Mouse (Mus musculus) thymus, adult 2 months (tissue): ENCODE measurements at regions not wholly inside any gene's neighbourhood (a gene's known extent, or its start where the extent isn't known, plus 50 kb on each side); places are given as distances from the start of the nearest gene placed in this dataset.

ENCODE experiments used
- DNase-seq: peaks from one replicate; pipeline ENCODE4 v3.0.0; 2021
- H3K27ac ChIP-seq: fragments of 200-500 bp; 2 replicates; pipeline ENCODE4 v1.5.1; 2012; ENCODE audit warnings: low read length, control low read depth; ENCODE audit not compliant: control insufficient read depth, insufficient read depth
- H3K27me3 ChIP-seq: fragments of 200-500 bp; 2 replicates; pipeline ENCODE4 v1.6.1; 2012; ENCODE audit warnings: mild to moderate bottlenecking, low read length, moderate library complexity, mixed read lengths; ENCODE audit not compliant: control insufficient read depth, insufficient read depth
- H3K36me3 ChIP-seq: fragments of 200-500 bp; 2 replicates; pipeline ENCODE4 v1.6.1; 2012; ENCODE audit warnings: mild to moderate bottlenecking, low read length, moderate library complexity; ENCODE audit not compliant: control insufficient read depth, insufficient read depth
- H3K4me1 ChIP-seq: fragments of 200-500 bp; replicated peaks from 2 replicates; pipeline ENCODE4 v1.6.1; 2012; ENCODE audit warnings: low read length; ENCODE audit not compliant: control insufficient read depth, insufficient read depth
- H3K4me3 ChIP-seq: fragments of 200-500 bp; 2 replicates; pipeline ENCODE4 v1.5.1; 2012; ENCODE audit warnings: mild to moderate bottlenecking, low read length, control low read depth, moderate library complexity; ENCODE audit not compliant: control insufficient read depth, insufficient read depth
- CTCF ChIP-seq: fragments of 200-500 bp; IDR thresholded peaks from 2 replicates; pipeline ENCODE4 v1.5.1; 2012; ENCODE audit warnings: mild to moderate bottlenecking, control low read depth, low read length, moderate library complexity, borderline replicate concordance; ENCODE audit not compliant: control insufficient read depth, poor library complexity, insufficient read depth; ENCODE audit errors: extremely low read depth
- POLR2A ChIP-seq: fragments of 200-500 bp; IDR thresholded peaks from 2 replicates; pipeline ENCODE4 v1.6.1; 2012; ENCODE audit warnings: mild to moderate bottlenecking, low read length, control low read depth, moderate library complexity; ENCODE audit not compliant: control insufficient read depth, poor library complexity, insufficient read depth; ENCODE audit errors: extremely low read depth
- WGBS: fragments of 180-500 bp; shearing (Covaris S2); methylation state at CpG from one replicate; pipeline ENCODE4 v1.1.7; 2018; 5-methylcytosine and 5-hydroxymethylcytosine counted together

GRCm38 (mm10) chr8:128039341-128040064 is 318.9 kb upstream of the Nrp1 start:
- no peaks in the 10 kb centered on the region for H3K27me3 ChIP-seq
- no peaks in the 10 kb centered on the region for H3K4me1 ChIP-seq
- 21% methylated on average over 6 of the region's 6 CpGs for WGBS
- DNase-seq = no peak
- TF ChIP-seq CTCF = no peak
- TF ChIP-seq POLR2A = no peak
- no peak overlapping the region for H3K27ac ChIP-seq
- no peak overlapping the region for H3K4me3 ChIP-seq
- H3K36me3 ChIP-seq = no peaks in the 10 kb centered on the region

GRCm38 (mm10) chr8:128042877-128043276 is 315.5 kb upstream of the Nrp1 start:
- no peak for DNase-seq
- no peaks in the 10 kb centered on the region for H3K4me1 ChIP-seq
- 95% methylated on average over 2 of the region's 2 CpGs for WGBS
- TF ChIP-seq POLR2A (no peak), CTCF (no peak)
- no peak overlapping the region for H3K4me3 ChIP-seq
- H3K27ac ChIP-seq = no peak overlapping the region
- no peaks in the 10 kb centered on the region for H3K27me3 ChIP-seq
- no peaks in the 10 kb centered on the region for H3K36me3 ChIP-seq

DNA sequence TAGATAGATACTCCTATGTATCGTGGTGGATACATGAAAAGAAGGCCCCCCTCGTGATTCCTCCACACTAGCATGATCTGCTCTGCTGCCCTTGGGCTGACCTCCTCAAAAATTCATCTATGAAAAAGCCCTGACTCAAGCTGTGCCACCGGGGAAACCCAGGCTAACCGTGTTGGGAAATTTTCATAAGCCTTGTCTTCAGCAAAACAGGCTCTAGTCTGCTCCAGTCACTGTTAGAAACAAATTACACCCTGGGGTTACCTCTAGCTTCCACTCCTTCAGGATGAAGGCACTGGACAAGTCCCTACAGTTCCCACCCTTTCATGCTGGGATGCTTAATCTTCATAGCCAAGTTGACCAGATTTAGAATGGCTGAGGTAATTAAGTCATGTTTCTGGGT is 315.0 kb upstream of the Nrp1 start:
- Histone ChIP-seq H3K27ac (no peak overlapping the region), H3K36me3 (no peaks in the 10 kb centered on the region), H3K4me3 (no peak overlapping the region), H3K4me1 (no peaks in the 10 kb centered on the region), H3K27me3 (no peaks in the 10 kb centered on the region)
- DNase-seq = no peak
- no peak for TF ChIP-seq CTCF
- WGBS = 92% methylated on average over 4 of the region's 4 CpGs

GRCm38 (mm10) chr8:128056251-128056650 is 302.2 kb upstream of the Nrp1 start:
- no peaks in the 10 kb centered on the region for H3K36me3 ChIP-seq
- WGBS = 94% methylated on average over 8 of the region's 8 CpGs
- H3K27ac ChIP-seq = no peak overlapping the region
- H3K4me3 ChIP-seq = no peak overlapping the region
- H3K27me3 ChIP-seq = no peaks in the 10 kb centered on the region
- TF ChIP-seq CTCF (no peak), POLR2A (no peak)
- no peak for DNase-seq
- H3K4me1 ChIP-seq = no peaks in the 10 kb centered on the region

- Histone ChIP-seq H3K27me3 (no peaks in the 10 kb centered on the region), H3K4me3 (no peak overlapping the region), H3K36me3 (no peaks in the 10 kb centered on the region), H3K4me1 (no peaks in the 10 kb centered on the region; the same call in 1 of the 2 replicates), H3K27ac (no peak overlapping the region)
- DNase-seq = no peak
- TF ChIP-seq POLR2A (no peak), CTCF (no peak)
- WGBS = 90% methylated on average over 6 of the region's 6 CpGs
Observed at GRCm38 (mm10) chr8:128057845-128058244, 300.6 kb upstream of the Nrp1 start.

DNA sequence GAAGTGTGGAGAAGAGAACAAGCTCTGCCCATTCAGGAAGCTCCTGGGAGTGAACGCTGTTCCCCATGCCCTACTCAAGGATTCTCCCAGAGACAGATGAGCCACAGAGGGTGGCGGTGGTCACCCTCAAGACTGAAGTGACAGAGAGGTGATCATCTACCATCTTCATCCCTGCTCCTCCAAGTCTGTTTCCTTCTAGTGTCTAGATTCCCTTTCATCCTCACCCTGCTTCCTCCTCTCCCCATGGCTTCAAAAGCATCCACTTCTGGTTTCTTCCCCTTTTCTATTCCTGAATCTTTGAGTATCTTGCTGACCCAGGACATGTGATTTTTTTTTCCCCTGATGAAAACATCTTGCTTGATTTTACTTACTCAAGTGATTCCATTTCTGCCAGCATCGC is 298.6 kb upstream of the Nrp1 start:
- Histone ChIP-seq H3K27me3 (no peaks in the 10 kb centered on the region), H3K27ac (no peak overlapping the region), H3K36me3 (no peaks in the 10 kb centered on the region), H3K4me3 (no peak overlapping the region), H3K4me1 (no peaks in the 10 kb centered on the region; the same call in 1 of the 2 replicates)
- DNase-seq = no peak
- WGBS = 89% methylated on average over 3 of the region's 3 CpGs
- TF ChIP-seq POLR2A = no peak
- no peak for TF ChIP-seq CTCF

- TF ChIP-seq CTCF (no peak), POLR2A (no peak)
- DNase-seq = no peak
- Histone ChIP-seq H3K27me3 (no peaks in the 10 kb centered on the region), H3K36me3 (no peaks in the 10 kb centered on the region), H3K27ac (no peak overlapping the region), H3K4me1 (no peaks in the 10 kb centered on the region; the same call in 1 of the 2 replicates), H3K4me3 (no peak overlapping the region)
- WGBS = 93% methylated on average over 1 of the region's 1 CpGs
Observed at GRCm38 (mm10) chr8:128064211-128064610, 294.2 kb upstream of the Nrp1 start.
